Mouse (Mus musculus) CD8-positive naive resting alpha-beta T cell, adult 2 months (primary cell): ENCODE results near the gene Ppp5c.

Experiments
- DNase-seq, 2 experiments: peaks; one replicate each; pipeline ENCODE4 v3.0.0; 2022; ENCODE audit warnings: low read depth in 2 of 2, low spot score in 2 of 2

Ppp5c gene

DNA sequence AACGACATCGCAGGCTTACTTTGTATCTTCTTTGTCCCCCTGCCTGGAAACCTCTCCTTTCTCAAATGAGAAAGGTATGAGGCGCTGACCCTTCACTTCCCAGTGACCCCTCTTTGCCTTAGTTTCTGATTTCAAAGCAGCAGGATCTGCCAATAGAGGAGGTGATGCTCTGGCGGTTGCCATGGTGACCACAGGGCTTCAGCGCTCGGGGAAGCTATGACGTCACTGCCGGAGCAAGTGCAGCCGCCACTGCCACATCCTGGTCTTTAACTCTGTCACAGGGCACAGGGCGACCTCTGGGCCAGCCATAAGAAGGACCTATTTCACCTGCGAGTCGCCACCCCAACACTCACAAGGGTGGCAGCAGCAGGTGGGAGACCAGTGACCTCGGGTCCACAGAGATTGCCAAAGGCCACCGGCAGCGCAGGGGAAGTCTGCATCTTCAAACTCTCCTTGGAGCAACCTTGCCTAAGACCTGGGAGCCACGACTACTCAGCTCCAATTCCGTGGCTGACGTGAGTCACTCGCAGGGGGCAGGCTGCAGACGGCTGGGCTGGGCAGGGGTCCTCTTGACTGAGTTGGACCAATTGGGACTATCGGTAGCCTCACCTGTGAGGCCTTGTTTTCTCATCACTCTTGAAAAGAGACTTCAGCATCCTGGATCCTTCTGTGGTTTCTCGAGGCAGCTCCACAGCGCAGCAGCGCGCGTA, 44.7 kb downstream of the Ppp5c start, which contains the start of gene Gm42372:
TSS of gene Gm42372 (plus strand) at position 228 of the 710 bp plus-strand sequence.
- DNase-seq = peak; percentile 53 to 67

DNA sequence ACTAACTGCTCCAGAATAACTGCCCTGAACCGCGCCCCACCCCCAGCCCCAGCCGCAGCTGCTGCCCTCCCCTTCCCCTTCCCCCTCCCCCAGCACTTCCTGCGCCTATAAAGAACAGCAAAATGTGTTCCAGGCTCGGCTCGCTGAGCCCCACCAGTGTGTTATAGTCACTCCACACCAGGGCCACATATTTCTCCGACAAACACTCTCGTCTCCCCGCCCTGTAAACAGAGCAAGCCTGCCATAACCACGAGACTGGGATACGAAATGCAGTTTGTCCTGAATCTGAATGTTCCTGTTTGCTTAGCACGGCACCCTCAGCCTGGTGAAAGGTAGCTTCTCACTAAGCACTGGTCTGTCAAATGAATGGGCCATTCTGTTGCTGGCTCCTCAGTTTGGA, 47.4 kb downstream of the Ppp5c start:
- peak in 1 of 2 experiments; percentile 18 for DNase-seq

DNA sequence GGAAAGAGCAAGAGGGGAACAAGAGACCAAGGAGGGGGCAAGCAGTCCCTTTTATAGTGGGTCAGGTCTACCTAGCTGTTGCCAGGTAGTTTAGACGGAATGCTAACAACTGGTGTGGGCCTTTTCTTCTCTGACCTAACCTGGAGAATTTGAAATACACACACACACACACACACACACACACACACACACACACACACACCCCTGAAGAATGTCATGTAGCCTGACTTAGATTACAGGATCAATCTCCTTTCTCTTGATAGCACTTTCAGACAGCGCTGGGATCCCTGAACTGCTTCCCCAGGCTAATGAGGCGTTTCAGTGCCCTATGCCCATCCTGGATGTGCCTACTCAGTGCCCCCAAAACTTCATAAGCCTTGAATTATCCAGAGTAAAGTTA, 49.1 kb downstream of the Ppp5c start:
- DNase-seq = no peak

DNA sequence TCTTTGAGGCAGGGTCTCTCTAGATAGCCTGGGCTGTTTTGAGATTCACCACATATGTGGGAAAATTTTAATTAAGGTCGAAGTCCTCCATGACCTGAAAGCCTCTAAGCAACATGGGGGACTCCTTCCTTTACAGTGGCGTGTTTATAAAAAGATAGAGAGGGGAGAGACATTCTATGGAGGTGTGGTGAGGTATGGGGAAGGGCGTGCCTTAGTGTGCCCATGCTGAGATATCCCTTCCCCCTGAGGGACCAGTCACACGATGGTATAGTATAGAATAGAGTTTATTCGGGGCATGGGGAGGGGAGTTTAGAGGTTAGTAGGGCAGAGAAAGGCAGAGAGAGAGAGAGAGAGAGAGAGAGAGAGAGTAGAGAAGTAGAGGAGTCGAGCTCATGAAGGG, 49.6 kb downstream of the Ppp5c start:
- DNase-seq = no peak

DNA sequence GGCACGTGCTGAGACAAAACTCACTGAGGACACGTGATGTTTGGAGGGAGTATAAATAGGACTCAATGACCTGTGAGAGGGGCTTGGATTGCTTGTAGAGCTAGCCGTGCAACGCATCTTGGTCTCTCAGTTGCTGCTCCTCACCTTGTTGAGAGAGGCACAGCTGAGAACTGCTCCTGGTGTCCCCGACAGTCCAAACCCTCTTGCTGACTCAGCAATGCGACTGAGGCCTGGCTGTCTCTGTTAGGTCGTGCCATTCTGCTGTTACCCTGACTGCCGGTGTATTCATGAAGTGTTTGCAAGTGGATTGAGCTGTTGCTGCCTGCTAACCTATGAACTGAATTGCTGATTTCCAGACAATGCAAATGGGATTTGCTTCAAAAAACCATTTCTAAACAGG, 51.4 kb downstream of the Ppp5c start:
- DNase-seq = no peak

DNA sequence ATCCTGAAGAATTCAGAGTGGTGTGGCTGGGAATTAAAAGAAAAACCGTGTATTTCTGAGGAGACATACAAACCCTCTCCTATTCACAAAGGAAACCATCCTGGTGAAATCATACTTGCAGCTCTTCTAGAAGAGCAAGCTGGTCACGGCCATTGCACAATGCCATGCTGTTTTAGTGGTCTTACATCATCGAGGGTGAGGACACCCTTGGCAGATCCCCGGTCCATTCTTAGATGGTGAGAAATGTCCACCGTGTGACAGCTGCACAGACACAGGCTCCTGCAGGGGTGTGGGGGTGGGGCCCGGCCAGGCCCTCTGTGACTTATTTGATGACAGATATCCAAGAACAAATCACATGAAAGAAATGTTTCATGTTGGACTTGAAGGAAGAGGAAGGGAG, 53.7 kb downstream of the Ppp5c start:
- DNase-seq = no peak

DNA sequence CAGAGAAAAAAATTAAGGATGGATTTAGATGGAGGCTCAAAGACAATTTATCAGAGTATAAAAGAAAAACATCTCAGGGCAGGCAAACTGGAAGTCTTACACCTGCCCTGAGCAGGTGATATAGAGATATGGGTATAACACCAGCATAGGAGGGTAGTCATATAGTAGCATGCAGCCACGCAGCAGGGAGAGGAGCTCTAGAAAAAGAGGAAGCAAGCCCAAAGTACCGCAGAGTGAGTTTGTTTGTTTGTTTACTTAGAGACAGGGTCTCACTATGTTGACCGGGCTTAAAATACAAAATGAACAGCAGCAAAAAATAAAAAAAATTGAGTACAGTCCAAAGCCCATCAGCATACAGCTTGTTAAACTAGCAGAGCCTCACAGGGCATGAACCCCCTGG, 56.6 kb downstream of the Ppp5c start:
- DNase-seq = no peak

DNA sequence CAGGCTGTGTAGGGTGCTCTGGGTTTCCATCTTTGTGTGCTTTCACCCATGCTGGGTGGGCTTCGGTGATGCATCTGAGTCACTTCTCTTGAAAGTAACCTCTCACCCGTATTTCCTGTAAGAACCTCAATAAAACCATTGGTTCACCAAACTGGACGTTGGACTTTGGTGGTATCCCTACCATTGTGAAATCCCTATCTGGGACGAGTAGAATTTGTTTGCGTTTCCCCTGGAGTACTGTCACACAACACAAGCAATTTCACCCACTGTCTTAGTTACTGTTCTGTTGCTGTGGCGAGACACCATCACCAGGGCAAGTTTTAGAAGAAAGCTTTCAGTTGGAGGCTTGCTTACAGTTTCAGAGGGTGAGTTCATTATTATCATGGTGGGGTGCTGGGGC, 59.3 kb downstream of the Ppp5c start:
- DNase-seq = no peak

DNA sequence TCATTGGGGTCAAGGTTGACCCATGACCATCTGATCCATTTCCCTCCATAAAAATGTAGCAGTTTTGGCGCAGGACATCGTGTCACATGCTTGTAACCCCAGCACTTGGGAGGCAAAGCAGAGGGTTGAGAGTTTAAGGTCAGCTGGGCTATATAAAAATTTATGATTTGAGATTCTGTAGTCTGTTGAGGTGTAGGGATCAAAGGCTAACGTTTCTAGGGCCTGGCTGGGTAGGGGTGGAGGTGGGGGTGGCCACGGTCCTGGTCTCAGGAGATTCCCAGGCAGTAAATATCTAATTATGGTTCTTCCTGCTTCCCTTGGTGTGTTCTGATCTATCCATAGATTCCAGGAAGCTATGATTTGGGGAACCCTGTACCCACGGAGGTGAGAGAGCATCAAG, 66.0 kb downstream of the Ppp5c start:
- DNase-seq = no peak

DNA sequence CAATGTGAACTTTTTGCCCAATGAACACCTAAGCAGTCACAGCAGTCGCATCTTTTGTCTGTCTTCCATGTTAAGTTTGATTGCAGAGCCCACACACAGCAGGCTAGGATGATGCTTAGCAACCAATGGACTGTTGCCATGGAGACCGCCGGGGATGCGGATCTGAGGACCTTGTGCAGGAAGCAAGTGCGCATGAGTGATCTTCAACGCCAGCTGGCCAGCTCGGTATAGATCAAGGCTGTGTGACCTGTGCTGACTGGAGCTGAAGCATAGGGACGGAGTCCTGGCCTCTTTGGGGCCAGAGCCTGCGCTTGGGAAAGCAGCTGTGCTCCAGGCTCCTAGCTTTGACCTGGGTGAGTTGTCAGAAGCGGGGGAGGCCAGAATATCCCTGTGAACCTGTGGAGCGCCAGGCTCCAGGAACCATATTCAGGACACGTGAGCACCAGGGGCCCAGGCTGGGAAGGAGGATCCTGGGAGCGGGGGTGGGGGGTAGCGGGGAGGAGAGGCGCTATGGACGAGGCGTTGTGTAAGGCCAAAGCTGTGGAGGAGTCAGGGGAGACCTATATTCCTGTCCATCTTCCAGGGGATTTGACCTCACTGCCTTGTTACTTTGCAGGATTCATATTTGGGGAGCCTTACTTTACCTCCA, 68.1 kb downstream of the Ppp5c start, which contains the start of gene Pnmal1:
TSS of gene Pnmal1 (plus strand) at position 141 of the 649 bp plus-strand sequence.
- DNase-seq = no peak

DNA sequence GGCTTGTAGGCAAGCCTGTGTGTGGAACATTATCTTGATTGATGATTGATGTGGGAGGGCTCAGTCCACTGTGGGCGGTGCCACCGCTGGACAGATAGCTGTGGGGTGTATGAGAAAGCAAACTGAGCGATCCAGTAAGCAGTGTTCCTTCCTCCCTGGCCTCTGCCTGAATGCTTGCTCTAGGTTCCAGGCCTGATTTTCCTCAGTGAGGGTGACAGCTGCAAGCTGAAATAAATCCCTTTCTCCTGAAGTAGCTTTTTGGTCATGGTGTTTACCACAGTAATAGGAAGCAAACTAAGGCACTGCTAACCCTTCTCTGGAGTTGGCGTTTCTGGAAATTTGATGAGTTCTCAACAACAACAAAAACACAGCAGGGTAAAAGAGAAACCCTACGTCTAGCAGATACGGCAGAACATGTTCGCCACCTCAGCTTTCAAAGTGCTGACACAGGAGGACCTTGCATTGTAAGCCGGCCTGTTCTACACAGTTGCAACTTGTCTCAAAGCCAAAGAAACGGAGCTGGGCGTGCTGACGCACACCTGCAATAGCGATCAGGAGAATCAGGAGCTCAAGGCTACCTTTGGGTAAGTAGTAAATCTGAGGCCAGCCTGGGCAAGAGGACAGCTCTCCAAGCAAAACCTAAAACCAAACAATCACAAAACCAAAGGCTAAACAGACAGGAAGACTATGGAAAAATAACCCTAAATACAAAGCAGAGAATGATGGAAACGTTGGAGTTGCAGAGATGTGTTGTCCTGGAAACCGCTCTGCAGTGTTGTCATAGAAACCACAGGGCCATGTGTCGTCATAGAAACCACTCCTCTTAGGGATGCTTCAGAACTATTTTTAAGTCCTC, 71.1 kb downstream of the Ppp5c start:
- no peak for DNase-seq

DNA sequence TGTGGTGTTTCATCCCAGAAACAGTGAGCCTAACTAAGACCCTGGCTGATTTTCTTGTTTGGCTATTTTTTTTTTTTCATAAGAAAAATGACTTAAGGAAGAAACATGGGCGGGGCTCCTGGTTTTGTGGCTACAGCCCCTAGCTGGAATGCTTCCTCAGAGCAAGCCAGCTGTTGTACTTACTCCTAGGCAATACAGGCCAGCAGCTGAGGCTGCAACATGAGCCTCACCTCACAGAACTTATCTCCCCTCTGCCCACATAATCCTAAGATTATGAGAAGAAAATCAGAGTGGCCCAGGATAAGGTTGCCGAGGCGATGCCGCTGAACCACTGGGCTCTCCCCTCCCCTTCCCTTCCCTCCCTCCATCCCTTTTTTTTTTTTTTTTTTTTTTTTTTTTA, 72.0 kb downstream of the Ppp5c start:
- no peak for DNase-seq
